Mouse (Mus musculus): Measurements from ENCODE around the gene Wars. TPM values are rescaled to one million over a fixed set of nuclear protein-coding genes. Genes with fewer than 3 reads are reported as not detected.
A peak's percentile ranks its signal among the peaks of the same experiment; 100 is the strongest.

Gene Wars
- polyA plus RNA-seq, 1 experiment from 2014 or later, result 112 TPM

MicroRNA genes within 50 kb of the gene (microRNA counts, 519-probe panel; counts per million panel counts)
- microRNA mmu-miR-345-3p (not detected), microRNA mmu-miR-345-5p (3,774 counts per million, percentile 32 among the panel's probes with 10 or more counts)

Other genes with a start within 250 kb of the Wars start
- gene Degs2, start 191.9 kb downstream of the Wars start, polyA plus RNA-seq (2014; fragmentation: Nextera tagmentation; extraction: Ambion mirVana), result 0.59 and 2.7 TPM in 2 replicates
- 17.4 and 21.1 TPM in 2 replicates for gene Yy1, start 101.2 kb downstream of the Wars start, polyA plus RNA-seq (2014; fragmentation: Nextera tagmentation; extraction: Ambion mirVana)
- gene Slc25a29, start 58.3 kb downstream of the Wars start, polyA plus RNA-seq (2014; fragmentation: Nextera tagmentation; extraction: Ambion mirVana), result 10.5 and 12.0 TPM in 2 replicates
- gene Slc25a47, start 58.1 kb downstream of the Wars start, polyA plus RNA-seq (2014; fragmentation: Nextera tagmentation; extraction: Ambion mirVana), result 9.3 and 10.1 TPM in 2 replicates
- 3.5 and 5.4 TPM in 2 replicates for gene Wdr25, start 543 bp downstream of the Wars start, polyA plus RNA-seq (2014; fragmentation: Nextera tagmentation; extraction: Ambion mirVana)
- 13.0 and 16.1 TPM in 2 replicates for gene Begain, start 174.0 kb upstream of the Wars start, polyA plus RNA-seq (2014; fragmentation: Nextera tagmentation; extraction: Ambion mirVana)